Mouse (Mus musculus): ENCODE measurements around the gene Pam. TPM values are rescaled to one million over a fixed set of nuclear protein-coding genes. Genes with fewer than 3 reads are reported as not detected.
A peak's percentile ranks its signal among the peaks of the same experiment; 100 is the strongest.

Pam gene
- total RNA-seq, 1 experiment from 2014 or later = 341 TPM

DNA sequence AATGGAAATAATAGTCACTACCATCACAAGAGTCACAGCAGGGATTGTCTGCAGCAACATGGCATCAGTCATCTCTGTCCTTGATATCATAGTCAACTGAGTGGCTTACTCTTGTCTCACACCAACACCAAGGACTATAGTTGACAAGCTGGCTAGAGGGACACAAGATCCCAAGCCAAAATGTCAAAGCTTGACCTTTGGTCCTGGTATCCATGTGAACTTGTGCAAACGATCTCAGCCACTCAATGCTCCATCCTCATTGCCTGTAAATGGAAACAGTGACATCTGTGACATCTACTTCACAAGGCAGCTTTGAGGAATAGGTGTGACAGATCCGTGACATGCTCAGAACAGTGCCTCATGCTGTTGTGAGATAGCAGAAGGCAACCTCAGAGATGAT lies 15.0 kb downstream of the Pam start:
- no peak for DNase-seq

- DNase-seq = no peak
These were observed 15.8 kb downstream of the Pam start for GRCm38 (mm10) chr1:98079640-98080039.

DNA sequence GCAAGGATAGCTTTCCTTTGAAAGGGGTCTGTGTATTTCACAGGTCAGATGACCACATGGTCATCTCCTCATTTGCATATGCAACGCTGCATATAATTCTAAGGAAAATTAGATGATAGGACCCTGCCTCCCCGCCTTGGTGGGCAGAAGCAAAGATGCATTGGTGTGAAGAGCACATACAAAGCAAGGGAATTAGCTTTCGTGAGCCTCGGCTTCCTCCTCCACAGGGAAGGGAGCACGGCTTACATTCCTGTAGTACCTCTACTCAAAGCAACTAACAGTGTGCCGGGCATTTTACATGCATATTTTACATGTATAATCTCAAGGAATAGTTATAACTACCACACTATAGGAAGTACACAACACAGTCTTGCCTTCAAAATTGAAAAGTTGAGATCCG lies 16.7 kb downstream of the Pam start:
- DNase-seq = no peak

- no peak for DNase-seq
These were observed 21.6 kb downstream of the Pam start for GRCm38 (mm10) chr1:98073826-98074225.

DNA sequence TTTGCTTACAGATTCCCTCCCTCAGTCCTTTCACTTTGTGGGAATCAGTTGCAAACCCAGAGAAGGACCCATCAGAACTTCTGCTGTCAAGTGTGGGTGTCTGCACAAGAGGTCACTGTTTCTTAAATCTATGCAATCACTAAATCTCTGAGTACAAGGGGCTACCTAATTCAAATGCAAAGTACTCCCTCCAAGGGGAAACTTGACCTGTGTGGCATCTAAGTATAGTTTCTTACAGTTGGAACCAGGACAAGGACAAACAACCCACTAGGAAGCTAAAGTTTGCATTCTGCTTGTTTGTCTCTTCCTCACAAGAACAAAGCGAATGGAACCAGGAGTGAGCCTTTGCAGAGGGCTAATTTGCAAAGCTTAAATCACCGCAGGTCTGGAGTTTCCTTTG lies 22.3 kb downstream of the Pam start:
- no peak for DNase-seq

DNA sequence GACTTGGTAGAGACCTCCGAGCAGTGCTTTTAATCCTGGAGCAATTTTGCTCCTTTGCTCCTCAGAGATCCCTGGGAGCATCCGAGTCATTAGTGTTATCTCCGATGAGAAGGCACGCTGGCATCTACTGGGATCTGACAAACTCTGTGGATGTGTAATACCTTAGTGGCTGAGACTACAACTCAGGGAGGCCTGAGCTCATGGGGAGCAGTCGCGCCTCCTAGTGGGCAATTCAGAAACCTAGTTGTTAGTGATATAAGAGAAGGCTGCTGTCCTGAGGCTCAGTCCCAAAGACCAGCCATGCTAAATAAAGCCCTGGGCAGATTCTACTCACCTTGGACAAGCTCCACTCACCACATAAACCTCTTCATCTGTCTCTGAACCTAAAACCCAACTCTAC lies 23.4 kb downstream of the Pam start:
- peak; percentile 73 for DNase-seq

- DNase-seq = no peak
These were observed 24.0 kb downstream of the Pam start for GRCm38 (mm10) chr1:98071436-98071835.

- no peak for DNase-seq
These were observed 24.6 kb downstream of the Pam start for GRCm38 (mm10) chr1:98070743-98071325.

GRCm38 (mm10) chr1:98068177-98068576 lies 27.3 kb downstream of the Pam start:
- DNase-seq = no peak

- DNase-seq = no peak
These were observed 33.4 kb downstream of the Pam start for GRCm38 (mm10) chr1:98062074-98062473.

- DNase-seq = no peak
These were observed 36.0 kb downstream of the Pam start for GRCm38 (mm10) chr1:98059401-98059800.

- no peak for DNase-seq
These were observed 38.2 kb downstream of the Pam start for GRCm38 (mm10) chr1:98056996-98057945.

DNA sequence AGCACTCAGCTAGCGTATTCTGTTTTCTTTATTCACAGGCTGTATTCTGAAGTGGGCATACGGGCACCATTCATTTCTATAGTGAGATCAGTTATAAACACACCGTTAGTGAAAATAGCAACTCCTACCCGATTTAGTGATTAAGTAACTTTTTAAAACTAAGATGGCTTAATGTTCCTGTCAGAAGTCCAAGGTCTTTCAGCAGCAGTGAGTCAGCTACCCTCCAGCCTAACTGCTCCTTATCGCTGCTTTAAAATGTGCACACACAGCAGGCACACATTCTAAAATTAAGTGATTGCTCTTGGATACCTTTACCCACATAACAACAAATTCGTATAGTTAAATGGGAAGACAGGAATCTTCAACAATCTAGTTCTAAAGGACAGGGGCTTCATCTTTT lies 39.2 kb downstream of the Pam start:
- no peak for DNase-seq

DNA sequence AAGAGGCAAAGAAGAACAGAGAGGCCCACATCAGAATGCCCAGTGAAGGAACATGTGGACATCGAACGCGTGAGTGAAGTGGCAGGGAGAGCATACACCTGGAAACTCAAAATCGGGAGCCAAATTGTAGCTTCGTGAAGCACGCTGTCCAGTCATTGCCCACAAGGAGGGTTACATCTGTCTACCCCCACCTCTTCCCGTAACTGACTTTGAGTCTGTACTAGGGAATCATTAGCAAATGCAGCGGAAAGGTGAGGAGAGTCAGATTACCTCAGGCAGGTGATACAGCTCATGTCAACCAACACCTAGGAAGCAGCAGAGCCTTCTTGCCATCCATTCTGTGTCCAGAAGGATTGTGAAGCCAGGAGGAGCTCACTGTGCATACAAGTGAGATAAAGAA lies 39.9 kb downstream of the Pam start:
- DNase-seq = no peak

GRCm38 (mm10) chr1:98053994-98054393 lies 41.5 kb downstream of the Pam start:
- no peak for DNase-seq

DNA sequence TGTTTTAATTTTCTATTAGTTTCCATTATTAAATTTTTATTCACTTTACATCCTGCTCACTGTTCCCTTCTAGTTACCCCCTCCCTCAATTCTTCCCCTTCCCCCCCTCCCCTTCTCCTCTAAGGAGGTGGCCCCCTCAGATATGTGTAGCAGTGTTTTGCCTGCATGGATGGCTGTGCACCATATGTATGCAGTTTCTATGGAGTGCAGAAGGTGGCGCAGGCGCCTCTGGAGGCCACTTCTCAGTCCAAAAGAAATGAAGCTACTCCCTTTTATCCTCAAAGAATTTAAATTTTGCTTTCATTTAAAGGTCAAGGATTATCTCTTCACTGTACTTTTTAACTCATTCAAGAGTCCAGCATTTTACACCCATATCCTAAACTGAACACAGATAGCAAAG lies 42.0 kb downstream of the Pam start:
- peak; percentile 41 for DNase-seq

- no peak for DNase-seq
These were observed 42.7 kb downstream of the Pam start for GRCm38 (mm10) chr1:98052775-98053174.

DNA sequence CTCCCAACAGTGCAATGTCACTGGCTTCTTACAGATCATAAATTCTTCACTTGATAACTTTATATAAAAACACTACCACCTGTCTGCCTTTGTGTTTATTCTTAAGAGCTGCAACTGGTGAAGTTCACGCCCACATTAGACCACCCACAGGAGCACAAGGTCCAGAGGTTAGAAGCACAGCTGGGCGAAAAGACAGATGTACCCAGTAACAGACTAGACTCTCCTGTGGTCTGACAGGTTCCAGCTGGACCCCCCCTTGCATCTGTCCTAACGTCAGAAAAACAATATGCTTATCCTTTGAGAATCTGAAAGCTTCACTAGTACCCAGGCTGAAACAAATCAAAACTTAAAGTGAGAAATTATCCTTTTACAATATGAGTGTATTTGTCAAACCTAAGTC lies 44.4 kb downstream of the Pam start:
- no peak for DNase-seq

DNA sequence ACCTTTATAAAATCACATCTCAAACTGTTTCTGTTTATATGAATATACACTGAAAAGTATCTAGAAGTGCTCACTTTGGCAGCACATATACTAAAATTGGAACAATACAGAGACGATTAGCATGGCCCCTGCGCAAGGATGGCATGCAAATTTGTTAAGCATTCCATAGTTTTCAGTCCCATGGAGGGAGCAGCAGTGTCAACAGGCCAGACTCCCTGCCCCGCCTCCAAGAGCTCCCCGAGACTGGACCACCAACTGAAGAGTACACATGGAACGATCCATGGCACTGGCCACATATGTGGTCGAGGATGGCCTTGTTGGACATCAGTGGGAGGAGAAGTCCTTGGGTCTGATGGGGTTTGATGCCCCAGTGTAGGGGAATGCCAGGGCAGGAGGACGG lies 45.7 kb downstream of the Pam start:
- no peak for DNase-seq

GRCm38 (mm10) chr1:98048218-98048801 lies 47.1 kb downstream of the Pam start:
- DNase-seq = no peak

DNA sequence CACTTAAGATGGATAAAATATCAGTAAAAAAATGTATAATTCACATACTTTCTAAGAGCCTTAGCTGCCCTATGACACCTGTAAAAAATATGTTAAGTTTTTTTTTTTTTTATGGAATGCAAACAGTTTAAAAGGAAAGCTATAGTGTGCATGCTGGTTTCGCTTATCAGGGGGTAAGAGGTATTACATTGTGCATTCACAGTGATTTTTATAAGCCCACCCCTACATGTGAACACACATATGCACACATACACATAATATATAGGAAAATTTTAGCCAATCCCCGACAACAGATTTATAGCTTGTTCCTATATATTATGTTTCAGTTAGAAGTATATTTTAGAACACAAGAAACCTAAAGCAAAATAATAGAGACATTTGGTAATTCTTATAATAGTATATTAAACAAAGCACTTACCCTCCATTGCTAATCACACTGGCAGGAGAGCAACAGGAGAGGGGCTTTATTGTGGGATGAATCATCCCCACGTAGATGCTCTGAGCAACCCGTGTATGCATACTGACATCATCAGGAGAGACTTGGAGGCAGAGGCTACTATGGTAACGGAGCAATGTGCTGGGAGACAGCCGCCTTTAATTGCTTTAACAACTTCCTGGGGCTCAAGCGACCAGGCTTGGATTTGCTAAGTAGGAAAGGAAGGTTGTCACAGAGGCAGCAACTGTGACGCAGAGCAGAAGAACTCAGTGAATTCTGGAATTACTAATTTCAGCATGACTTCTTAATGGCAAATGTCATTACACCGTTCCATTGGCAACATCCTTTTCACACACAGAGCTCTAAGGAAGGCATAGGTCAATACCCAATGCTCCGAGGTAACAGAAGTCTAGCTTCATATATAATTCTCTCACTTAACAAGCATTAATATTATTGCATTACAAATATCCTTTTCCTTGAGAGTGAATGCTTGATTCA lies 47.9 kb downstream of the Pam start:
- DNase-seq = no peak

- DNase-seq = no peak
These were observed 53.0 kb downstream of the Pam start for GRCm38 (mm10) chr1:98042425-98042824.
